Comparison of ENCODE assay signal across 27 mouse cellular contexts in genomic region chr2:135485248-135485647, GRCm38 (mm10).
"Had no signal": no experiment of that assay in that cellular context is flagged by ENCODE, and none has a peak within 500 bp of the region (broad histone marks: within the 10 kb centered on the region; RNA-seq: fewer than 3 reads in every experiment).

No protein-coding gene starts in this region.

- H3K4me1 ChIP-seq: heart, embryonic 15.5 days; hindbrain, embryonic 10.5 days; hindbrain, embryonic 12.5 days; intestine, embryonic 15.5 days had no signal

- H3K36me3 ChIP-seq: heart, embryonic 13.5 days; heart, embryonic 15.5 days; hindbrain, embryonic 10.5 days; hindbrain, embryonic 12.5 days; intestine, embryonic 15.5 days; limb, embryonic 10.5 days; limb, embryonic 12.5 days had no signal

- H3K27me3 ChIP-seq: heart, embryonic 13.5 days; heart, embryonic 15.5 days; hindbrain, embryonic 12.5 days; intestine, embryonic 15.5 days; limb, embryonic 12.5 days had no signal

- H3K4me3 ChIP-seq: gastrocnemius, adult 2 months; heart, adult 2 months; heart, embryonic 13.5 days; heart, embryonic 15.5 days; hindbrain, embryonic 10.5 days; hindbrain, embryonic 12.5 days; intestine, embryonic 15.5 days; layer of hippocampus, adult 2 months; left cerebral cortex, adult 2 months; limb, embryonic 10.5 days; limb, embryonic 12.5 days had no signal

- H3K27ac ChIP-seq: gastrocnemius, adult 2 months; heart, adult 2 months; heart, embryonic 13.5 days; heart, embryonic 15.5 days; hindbrain, embryonic 10.5 days; hindbrain, embryonic 12.5 days; hindbrain, embryonic 14.5 days; intestine, embryonic 15.5 days; layer of hippocampus, adult 2 months; left cerebral cortex, adult 2 months; limb, embryonic 10.5 days had no signal

- H3K9me3 ChIP-seq: heart, embryonic 13.5 days; heart, embryonic 15.5 days; hindbrain, embryonic 10.5 days; hindbrain, embryonic 12.5 days; intestine, embryonic 15.5 days; limb, embryonic 10.5 days; limb, embryonic 12.5 days had no signal

- ATAC-seq: hindbrain, embryonic 16.5 days; inflammation-experienced regulatory T-cells, adult 6 months; intestine, embryonic 15.5 days; intestine, postnatal 0 days had no signal

- H3K9ac ChIP-seq: heart, embryonic 13.5 days; heart, embryonic 15.5 days; hindbrain, embryonic 12.5 days; hindbrain, embryonic 14.5 days; intestine, embryonic 15.5 days; limb, embryonic 12.5 days had no signal

- H3K4me2 ChIP-seq: heart, embryonic 11.5 days; heart, embryonic 13.5 days; heart, embryonic 15.5 days; hindbrain, embryonic 12.5 days; hindbrain, embryonic 14.5 days; intestine, embryonic 15.5 days; limb, embryonic 12.5 days; liver, embryonic 11.5 days had no signal

- DNase-seq: gastrocnemius, adult 2 months; gastrocnemius, postnatal 10 days; heart, adult 11 months; heart, adult 2 months; heart, postnatal 14 days; heart, postnatal 4 days; kidney, adult 18-20 months; kidney, adult 8-10 months; kidney, postnatal 10 days; kidney, postnatal 25 days; kidney, postnatal 4 days; liver had no signal
